Mouse (Mus musculus): ENCODE data around the gene Ick. TPM values are rescaled to one million over a fixed set of nuclear protein-coding genes. Genes with fewer than 3 reads are reported as not detected.

Ick gene
- 7.6 and 8.2 TPM in 2 replicates for polyA plus RNA-seq (2015; fragmentation: Nextera tagmentation; extraction: Ambion mirVana)

DNA sequence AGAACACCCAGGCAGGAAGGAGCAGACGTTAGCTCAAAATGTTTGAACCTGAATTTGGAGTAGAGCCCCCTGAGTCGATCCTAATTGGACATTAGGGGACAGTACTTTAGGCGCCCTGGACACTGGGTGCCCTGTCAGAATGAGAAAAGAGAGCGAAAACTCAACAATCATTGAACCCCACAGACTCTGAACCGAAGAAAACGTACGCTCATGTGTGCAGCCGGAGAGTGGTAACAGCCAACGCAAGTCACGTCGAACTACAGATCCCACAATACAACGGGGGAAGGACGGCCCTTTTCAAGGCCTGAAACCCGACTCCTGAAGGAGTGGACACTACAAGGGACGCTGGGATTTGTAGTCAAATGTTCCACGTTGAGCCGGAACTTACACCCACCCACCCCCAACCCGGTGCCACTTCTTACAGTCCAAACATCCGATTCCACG lies at the start of gene Ick, which contains the start of gene Fbxo9:
Ick (plus strand) TSS at position 397 of the 444 bp plus-strand sequence.
Fbxo9 (minus strand) TSS at position 270 of the 444 bp plus-strand sequence.

DNA sequence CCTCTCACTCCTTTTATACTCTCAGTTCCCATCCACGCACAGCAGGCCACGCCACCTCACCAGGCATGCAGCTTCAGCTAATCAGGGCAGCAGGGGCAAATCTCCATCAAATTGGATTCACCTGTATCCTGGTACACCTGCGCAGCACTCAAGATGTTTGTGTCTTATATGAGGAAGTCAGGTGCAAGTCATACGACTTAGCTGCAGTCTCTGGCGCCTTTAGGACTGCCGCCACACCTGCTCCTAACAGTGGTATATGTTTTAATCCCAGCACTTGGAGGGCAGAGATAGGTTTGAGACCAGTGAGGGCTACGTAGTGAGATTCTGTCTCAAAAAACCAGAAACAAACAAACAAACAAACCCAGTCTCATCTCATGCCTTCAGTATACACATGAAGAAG lies 73.5 kb downstream of the Ick start, which contains the start of gene Gsta4:
Gsta4 (plus strand) TSS at position 301 of the 400 bp plus-strand sequence.

Other genes starting within 250 kb of the Ick start
- gene Elovl5, start 191.8 kb upstream of the Ick start, polyA plus RNA-seq (2015; fragmentation: Nextera tagmentation; extraction: Ambion mirVana), result 19.4 and 23.5 TPM in 2 replicates
- gene Gcm1, start 57.3 kb upstream of the Ick start, polyA plus RNA-seq (2015; fragmentation: Nextera tagmentation; extraction: Ambion mirVana), result not detected in 2 replicates
- 67.9 and 76.3 TPM in 2 replicates for gene Fbxo9, start 127 bp upstream of the Ick start, polyA plus RNA-seq (2015; fragmentation: Nextera tagmentation; extraction: Ambion mirVana)
- gene Gsta4, start 73.6 kb downstream of the Ick start, polyA plus RNA-seq (2015; fragmentation: Nextera tagmentation; extraction: Ambion mirVana), result 18.0 and 18.9 TPM in 2 replicates
- not detected in 2 replicates for gene Gsta1, start 121.5 kb downstream of the Ick start, polyA plus RNA-seq (2015; fragmentation: Nextera tagmentation; extraction: Ambion mirVana)
- not detected in 2 replicates for gene Gm3776, start 147.9 kb downstream of the Ick start, polyA plus RNA-seq (2015; fragmentation: Nextera tagmentation; extraction: Ambion mirVana)
- gene Gm10639, start 180.7 kb downstream of the Ick start, polyA plus RNA-seq (2015; fragmentation: Nextera tagmentation; extraction: Ambion mirVana), result not detected in 2 replicates
- not detected in 2 replicates for gene Omt2a, start 205.6 kb downstream of the Ick start, polyA plus RNA-seq (2015; fragmentation: Nextera tagmentation; extraction: Ambion mirVana)
- gene Omt2b, start 218.4 kb downstream of the Ick start, polyA plus RNA-seq (2015; fragmentation: Nextera tagmentation; extraction: Ambion mirVana), result not detected in 2 replicates
- not detected in 2 replicates for gene Gsta2, start 246.6 kb downstream of the Ick start, polyA plus RNA-seq (2015; fragmentation: Nextera tagmentation; extraction: Ambion mirVana)